Mouse (Mus musculus) midbrain, embryonic 15.5 days (tissue): ENCODE measurements around the gene Myzap. TPM values are rescaled to one million over a fixed set of nuclear protein-coding genes. Genes with fewer than 3 reads are reported as not detected.

Experiments used
- ATAC-seq: fragments of 200-750 bp; cut with Nextera tagmentation; replicated peaks from 2 replicates; pipeline ENCODE4 v1.8.0; 2017; ENCODE audit warnings: moderate TSS enrichment
- H3K27ac ChIP-seq: fragments of 300-500 bp; sonication (generic); 2 replicates; pipeline ENCODE4 v1.5.1; 2015; ENCODE audit warnings: mild to moderate bottlenecking, inconsistent platforms
- H3K27me3 ChIP-seq: fragments of 300-500 bp; sonication (generic); replicated peaks from 2 replicates; pipeline ENCODE4 v1.6.1; 2015; ENCODE audit warnings: inconsistent platforms
- H3K36me3 ChIP-seq: fragments of 300-500 bp; sonication (generic); replicated peaks from 2 replicates; pipeline ENCODE4 v1.6.1; 2015; ENCODE audit warnings: inconsistent platforms
- H3K4me1 ChIP-seq: fragments of 300-500 bp; sonication (generic); 2 replicates; pipeline ENCODE4 v1.6.1; 2015; ENCODE audit warnings: inconsistent platforms
- H3K4me2 ChIP-seq: fragments of 300-500 bp; sonication (generic); 2 replicates; pipeline ENCODE4 v1.6.1; 2015; ENCODE audit warnings: inconsistent platforms, mild to moderate bottlenecking, moderate library complexity
- H3K4me3 ChIP-seq: fragments of 300-500 bp; sonication (generic); 2 replicates; pipeline ENCODE4 v1.5.1; 2015; ENCODE audit warnings: mild to moderate bottlenecking, inconsistent platforms
- H3K9ac ChIP-seq: fragments of 300-500 bp; sonication (generic); 2 replicates; pipeline ENCODE4 v1.6.1; 2015; ENCODE audit warnings: mild to moderate bottlenecking, inconsistent platforms
- H3K9me3 ChIP-seq: fragments of 300-500 bp; sonication (generic); 2 replicates; pipeline ENCODE4 v1.6.1; 2016; ENCODE audit warnings: inconsistent platforms
- WGBS: fragments of 180-500 bp; shearing (Covaris S2); methylation state at CpG from one replicate; pipeline ENCODE4 v1.1.7; 2015; ENCODE audit warnings: mixed read lengths; 5-methylcytosine and 5-hydroxymethylcytosine counted together
- polyA plus RNA-seq: library from polyadenylated mRNA; unstranded; fragments of >200 nt; fragmentation: Nextera tagmentation; extraction: Ambion mirVana; gene quantifications from 2 replicates; pipeline ENCODE4 v1.2.1, GENCODE M21; 2015

The Myzap gene
- polyA plus RNA-seq, 1 experiment from 2014 or later = 3.1 TPM

DNA sequence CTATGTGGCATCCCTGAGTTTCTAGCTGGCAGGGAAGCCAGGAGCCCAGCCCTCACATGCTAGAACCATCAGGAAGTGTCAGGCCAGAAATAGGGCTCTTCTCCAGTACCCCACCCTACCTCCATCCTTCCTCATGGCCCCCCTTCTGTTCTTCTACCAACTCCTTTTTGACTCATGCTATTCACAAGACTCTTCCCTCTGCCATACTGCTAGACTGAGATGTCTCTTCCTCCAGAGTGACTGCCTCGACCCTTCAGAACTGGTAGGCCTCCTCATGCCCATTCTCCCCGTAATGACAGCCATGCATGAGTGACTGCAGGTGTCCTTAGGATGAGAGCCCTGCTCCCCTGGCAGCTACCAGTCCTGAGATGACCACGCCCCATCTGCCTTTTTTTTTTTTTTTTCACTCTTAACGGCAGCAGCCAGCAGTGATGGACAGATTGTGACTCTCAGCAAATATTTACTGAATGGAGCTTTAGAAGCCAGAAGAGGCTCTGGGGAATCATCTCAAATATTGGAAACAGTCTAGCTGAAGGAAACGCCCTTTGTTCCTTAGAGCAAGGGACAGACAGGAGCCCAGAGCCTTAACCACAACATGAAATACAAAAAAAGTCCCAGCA, 23.7 kb downstream of the Myzap start:
- Histone ChIP-seq H3K36me3 (no peaks in the 10 kb centered on the region), H3K27me3 (no peaks in the 10 kb centered on the region), H3K9ac (no peak overlapping the region), H3K4me2 (no peak overlapping the region), H3K27ac (no peak overlapping the region), H3K4me3 (no peak overlapping the region), H3K9me3 (no peaks in the 10 kb centered on the region), H3K4me1 (no peaks in the 10 kb centered on the region)
- ATAC-seq = no peak
- WGBS = 47% methylated on average over 5 of the region's 5 CpGs

DNA sequence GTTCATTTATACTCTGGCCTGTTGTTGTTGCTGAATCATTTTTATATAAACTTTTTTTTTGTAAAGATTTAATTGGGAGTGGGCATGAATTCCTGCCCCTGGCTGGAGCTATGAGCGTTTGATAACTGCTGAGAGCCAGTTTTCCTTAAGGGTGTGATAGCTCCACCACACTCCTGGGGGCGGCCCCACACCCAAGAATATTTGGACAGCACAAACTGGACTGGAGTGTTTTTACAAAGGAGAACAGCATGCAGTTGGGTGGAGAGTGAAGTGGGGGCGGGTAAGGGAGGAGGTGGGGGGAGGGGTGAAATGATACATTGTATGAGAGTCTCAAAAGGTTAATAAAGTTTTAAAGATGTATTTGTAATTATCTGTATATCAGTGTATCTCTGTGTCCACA, 24.8 kb downstream of the Myzap start:
- no peak overlapping the region for H3K27ac ChIP-seq
- no peaks in the 10 kb centered on the region for H3K9me3 ChIP-seq
- 73% methylated on average over 3 of the region's 3 CpGs for WGBS
- H3K27me3 ChIP-seq = no peaks in the 10 kb centered on the region
- no peak overlapping the region for H3K9ac ChIP-seq
- no peak for ATAC-seq
- H3K4me2 ChIP-seq = no peak overlapping the region
- no peaks in the 10 kb centered on the region for H3K4me1 ChIP-seq
- H3K4me3 ChIP-seq = no peak overlapping the region
- H3K36me3 ChIP-seq = no peaks in the 10 kb centered on the region

- no peaks in the 10 kb centered on the region for H3K36me3 ChIP-seq
- no peak overlapping the region for H3K27ac ChIP-seq
- no peaks in the 10 kb centered on the region for H3K9me3 ChIP-seq
- H3K4me1 ChIP-seq = no peaks in the 10 kb centered on the region
- WGBS = 60% methylated on average over 4 of the region's 4 CpGs
- H3K9ac ChIP-seq = no peak overlapping the region
- ATAC-seq = no peak
- no peak overlapping the region for H3K4me3 ChIP-seq
- H3K4me2 ChIP-seq = no peak overlapping the region
- H3K27me3 ChIP-seq = no peaks in the 10 kb centered on the region
Observed at GRCm38 (mm10) chr9:71566763-71567162, 25.4 kb downstream of the Myzap start.

DNA sequence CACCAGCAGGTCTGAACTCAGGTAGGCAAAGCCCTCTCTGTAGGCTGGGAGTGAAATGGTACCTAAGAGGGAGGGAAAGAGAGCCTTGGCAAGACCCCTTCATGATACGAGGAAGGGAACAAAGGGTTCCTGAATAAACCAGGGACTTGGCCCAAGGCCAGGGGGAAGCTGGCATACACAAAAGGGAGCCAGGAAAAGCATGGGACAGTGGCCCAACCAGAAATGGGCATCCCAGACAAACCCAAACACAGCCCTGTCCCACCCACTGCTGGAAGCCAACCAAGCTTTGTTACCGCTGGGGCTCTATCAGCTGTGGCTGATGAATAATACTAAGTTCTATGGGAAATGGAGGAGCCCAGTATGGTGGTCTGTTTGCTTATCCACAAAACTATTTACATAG, 34.4 kb downstream of the Myzap start:
- Histone ChIP-seq H3K9ac (no peak overlapping the region), H3K4me3 (no peak overlapping the region), H3K27ac (no peak overlapping the region), H3K36me3 (no peaks in the 10 kb centered on the region), H3K4me1 (no peaks in the 10 kb centered on the region), H3K9me3 (no peaks in the 10 kb centered on the region), H3K4me2 (no peak overlapping the region), H3K27me3 (no peaks in the 10 kb centered on the region)
- no peak for ATAC-seq
- WGBS = 40% methylated on average over 2 of the region's 2 CpGs

GRCm38 (mm10) chr9:71554001-71554400, 38.2 kb downstream of the Myzap start:
- no peaks in the 10 kb centered on the region for H3K9me3 ChIP-seq

GRCm38 (mm10) chr9:71550176-71550575, 42.0 kb downstream of the Myzap start:
- no peaks in the 10 kb centered on the region for H3K27me3 ChIP-seq
- no peaks in the 10 kb centered on the region for H3K36me3 ChIP-seq
- no peak overlapping the region for H3K9ac ChIP-seq
- no peaks in the 10 kb centered on the region for H3K4me1 ChIP-seq
- H3K27ac ChIP-seq = no peak overlapping the region
- no peaks in the 10 kb centered on the region for H3K9me3 ChIP-seq
- no peak overlapping the region for H3K4me2 ChIP-seq
- WGBS = 93% methylated on average over 8 of the region's 8 CpGs
- no peak overlapping the region for H3K4me3 ChIP-seq
- ATAC-seq = no peak

More at GRCm38 (mm10) chr9:71554001-71554400, 38.2 kb downstream of the Myzap start:
- Histone ChIP-seq H3K4me2 (no peak overlapping the region), H3K36me3 (no peaks in the 10 kb centered on the region), H3K4me1 (no peaks in the 10 kb centered on the region), H3K9ac (no peak overlapping the region), H3K27ac (no peak overlapping the region), H3K4me3 (no peak overlapping the region), H3K27me3 (no peaks in the 10 kb centered on the region)
- ATAC-seq = no peak
- WGBS = 90% methylated on average over 3 of the region's 3 CpGs

DNA sequence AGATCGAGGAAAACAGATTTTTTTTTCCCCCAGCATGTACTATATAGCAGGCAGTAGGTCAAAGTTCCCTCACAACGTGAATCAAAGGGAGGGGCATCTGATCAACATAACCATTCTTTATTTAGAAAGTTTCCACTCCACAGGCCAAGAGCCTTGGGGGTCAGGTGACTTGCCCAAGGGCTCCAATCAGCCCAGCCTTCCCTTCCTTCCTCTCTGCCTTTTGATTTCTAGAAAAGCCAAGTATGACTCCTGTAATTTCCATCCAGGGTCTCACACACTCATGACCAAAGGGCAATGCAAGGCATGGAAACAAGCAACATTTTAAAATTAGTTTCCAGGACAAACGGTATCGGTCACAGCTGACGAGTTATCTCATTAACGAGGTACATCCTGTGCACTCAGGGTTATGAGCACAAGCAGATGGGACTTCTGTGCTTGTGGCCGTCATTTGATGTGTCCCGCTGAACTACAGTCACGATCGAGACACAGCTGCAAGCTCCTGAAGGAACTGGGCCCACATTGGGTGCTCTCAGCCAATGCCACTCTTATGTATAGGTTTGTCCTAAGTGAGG, 44.4 kb downstream of the Myzap start:
- no peak for ATAC-seq
- Histone ChIP-seq H3K4me1 (peaks cover 3% of the 10 kb centered on the region; the same call in 1 of the 2 replicates), H3K27ac (no peak overlapping the region), H3K36me3 (no peaks in the 10 kb centered on the region), H3K4me2 (no peak overlapping the region), H3K9me3 (no peaks in the 10 kb centered on the region), H3K9ac (no peak overlapping the region), H3K27me3 (no peaks in the 10 kb centered on the region), H3K4me3 (no peak overlapping the region)
- WGBS = 80% methylated on average over 10 of the region's 10 CpGs

- H3K4me2 ChIP-seq = no peak overlapping the region
- peaks cover 3% of the 10 kb centered on the region; the same call in 1 of the 2 replicates for H3K4me1 ChIP-seq
- H3K9me3 ChIP-seq = no peaks in the 10 kb centered on the region
- no peak for ATAC-seq
- no peaks in the 10 kb centered on the region for H3K36me3 ChIP-seq
- H3K4me3 ChIP-seq = no peak overlapping the region
- WGBS = 87% methylated on average over 5 of the region's 5 CpGs
- no peak overlapping the region for H3K9ac ChIP-seq
- no peaks in the 10 kb centered on the region for H3K27me3 ChIP-seq
- no peak overlapping the region for H3K27ac ChIP-seq
Observed at GRCm38 (mm10) chr9:71544831-71545230, 47.3 kb downstream of the Myzap start.

GRCm38 (mm10) chr9:71543443-71544222, 48.5 kb downstream of the Myzap start:
- peak; percentile 88 for ATAC-seq
- peaks cover 3% of the 10 kb centered on the region; the same call in 1 of the 2 replicates for H3K4me1 ChIP-seq
- no peaks in the 10 kb centered on the region for H3K36me3 ChIP-seq
- H3K9ac ChIP-seq = no peak overlapping the region
- WGBS = 14% methylated on average over 19 of the region's 19 CpGs
- no peaks in the 10 kb centered on the region for H3K9me3 ChIP-seq
- no peaks in the 10 kb centered on the region for H3K27me3 ChIP-seq
- H3K4me2 ChIP-seq = no peak overlapping the region; the same call in 1 of the 2 replicates
- H3K4me3 ChIP-seq = no peak overlapping the region
- no peak overlapping the region for H3K27ac ChIP-seq

GRCm38 (mm10) chr9:71542292-71542691, 49.9 kb downstream of the Myzap start:
- 73% methylated on average over 5 of the region's 5 CpGs for WGBS
- no peaks in the 10 kb centered on the region for H3K36me3 ChIP-seq
- H3K9ac ChIP-seq = no peak overlapping the region
- no peaks in the 10 kb centered on the region for H3K9me3 ChIP-seq
- no peaks in the 10 kb centered on the region for H3K27me3 ChIP-seq
- H3K4me3 ChIP-seq = no peak overlapping the region
- peaks cover 3% of the 10 kb centered on the region; the same call in 1 of the 2 replicates for H3K4me1 ChIP-seq
- no peak overlapping the region for H3K4me2 ChIP-seq
- H3K27ac ChIP-seq = no peak overlapping the region
- no peak for ATAC-seq

DNA sequence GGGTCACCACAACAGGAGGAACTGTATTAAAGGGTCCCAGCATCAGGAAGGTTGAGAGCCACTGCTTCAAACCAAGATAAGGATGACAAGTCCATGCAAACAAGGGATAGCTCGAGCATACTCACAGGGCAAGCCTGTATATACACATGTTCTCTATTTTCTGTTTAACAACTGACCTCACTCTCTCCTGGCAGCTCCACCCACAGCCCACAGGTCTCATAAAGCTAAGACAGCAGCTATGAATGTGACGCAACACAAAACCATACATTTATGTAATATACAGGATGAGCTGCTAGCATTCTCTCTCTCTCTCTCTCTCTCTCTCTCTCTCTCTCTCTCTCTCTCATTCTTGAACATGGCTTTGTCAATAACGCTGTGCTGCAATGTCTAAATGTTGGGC, 51.4 kb downstream of the Myzap start:
- Histone ChIP-seq H3K4me3 (no peak overlapping the region), H3K9me3 (no peaks in the 10 kb centered on the region), H3K27ac (no peak overlapping the region), H3K4me1 (peaks cover 3% of the 10 kb centered on the region; the same call in 1 of the 2 replicates), H3K4me2 (no peak overlapping the region), H3K9ac (no peak overlapping the region), H3K36me3 (no peaks in the 10 kb centered on the region), H3K27me3 (no peaks in the 10 kb centered on the region)
- ATAC-seq = no peak
- WGBS = 81% methylated on average over 3 of the region's 3 CpGs

DNA sequence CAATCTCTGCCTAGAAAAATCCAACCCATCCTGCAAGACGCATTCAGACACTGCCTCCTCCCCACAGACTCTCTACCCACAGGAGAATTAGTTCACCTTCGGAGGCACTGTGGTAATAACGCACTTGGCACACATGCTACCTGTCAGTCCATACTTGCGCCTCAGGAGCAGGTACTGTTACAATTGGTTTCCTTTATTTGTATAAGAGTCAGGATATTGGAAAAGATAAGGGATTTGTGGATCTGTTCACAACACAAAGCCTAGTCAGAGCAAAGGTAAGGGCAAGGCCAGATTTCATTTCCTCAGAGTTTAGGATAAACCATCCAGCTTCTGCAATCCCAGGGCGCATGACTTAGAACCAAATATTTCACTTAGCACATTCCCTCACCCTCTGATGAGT, 56.4 kb downstream of the Myzap start:
- H3K27ac ChIP-seq = no peak overlapping the region
- no peak overlapping the region for H3K4me3 ChIP-seq
- H3K36me3 ChIP-seq = no peaks in the 10 kb centered on the region
- no peaks in the 10 kb centered on the region for H3K27me3 ChIP-seq
- H3K9me3 ChIP-seq = no peaks in the 10 kb centered on the region
- no peaks in the 10 kb centered on the region for H3K4me1 ChIP-seq
- 88% methylated on average over 5 of the region's 5 CpGs for WGBS
- ATAC-seq = no peak
- no peak overlapping the region for H3K4me2 ChIP-seq
- H3K9ac ChIP-seq = no peak overlapping the region
